Mouse (Mus musculus) ES-E14 (cell line): ENCODE measurements around the gene Cux2. TPM values are rescaled to one million over a fixed set of nuclear protein-coding genes. Genes with fewer than 3 reads are reported as not detected.

Experiments
- DNase-seq: peaks from one replicate; pipeline ENCODE4 v3.0.0-alpha.2; 2013; ENCODE audit warnings: low read depth, low spot score
- H3K27ac ChIP-seq: 2 replicates; pipeline ENCODE4 v1.5.1; 2012; ENCODE audit warnings: low read depth, mild to moderate bottlenecking, low read length, moderate library complexity, mixed read lengths; ENCODE audit not compliant: poor library complexity, insufficient read depth, severe bottlenecking
- H3K36me3 ChIP-seq: 2 replicates; pipeline ENCODE4 v1.6.1; 2012; ENCODE audit warnings: mild to moderate bottlenecking, low read length, moderate library complexity, mixed read lengths; ENCODE audit not compliant: control insufficient read depth, poor library complexity, insufficient read depth, severe bottlenecking
- H3K4me1 ChIP-seq, 2 experiments: fragments of 150-350 bp in 1 of 2; sonication (generic) in 1 of 2; 2 replicates each; pipeline ENCODE4 v1.6.1; 2012; ENCODE audit warnings: low read length in 2 of 2, mild to moderate bottlenecking in 1 of 2, mixed read lengths in 1 of 2; ENCODE audit not compliant: control insufficient read depth in 2 of 2, insufficient read depth in 2 of 2, poor library complexity in 1 of 2
- H3K4me3 ChIP-seq, 2 experiments: fragments of 150-350 bp in 1 of 2; sonication (generic) in 1 of 2; 2 replicates each; pipeline ENCODE4 v1.5.1; 2012; ENCODE audit warnings: low read length in 2 of 2, low read depth in 1 of 2, mild to moderate bottlenecking in 1 of 2, mixed read lengths in 1 of 2; ENCODE audit not compliant: insufficient read depth in 1 of 2, poor library complexity in 1 of 2, severe bottlenecking in 1 of 2
- H3K9ac ChIP-seq: 2 replicates; pipeline ENCODE4 v1.6.1; 2012; ENCODE audit warnings: low read depth, mild to moderate bottlenecking, low read length, mixed read lengths; ENCODE audit not compliant: poor library complexity, insufficient read depth, severe bottlenecking
- H3K9me3 ChIP-seq: fragments of 150-350 bp; sonication (generic); 2 replicates; pipeline ENCODE4 v1.6.1; 2012; ENCODE audit warnings: low read depth, mild to moderate bottlenecking, low read length; ENCODE audit not compliant: control insufficient read depth, insufficient read depth
- CHD2 ChIP-seq: IDR thresholded peaks from 2 replicates; pipeline ENCODE4 v1.6.1; 2014; ENCODE audit warnings: mild to moderate bottlenecking, low read depth, low read length, inconsistent platforms
- HCFC1 ChIP-seq: IDR thresholded peaks from 2 replicates; pipeline ENCODE4 v1.6.1; 2012; ENCODE audit warnings: low read length, inconsistent platforms, borderline replicate concordance; ENCODE audit not compliant: insufficient read depth
- MAFK ChIP-seq: IDR thresholded peaks from 2 replicates; pipeline ENCODE4 v1.6.1; 2014; ENCODE audit warnings: mild to moderate bottlenecking, low read depth, low read length, inconsistent platforms; ENCODE audit not compliant: insufficient read depth
- ZC3H11A ChIP-seq: IDR thresholded peaks from 2 replicates; pipeline ENCODE4 v1.6.1; 2012; ENCODE audit warnings: low read depth, mild to moderate bottlenecking, inconsistent platforms, low read length, borderline replicate concordance
- ZNF384 ChIP-seq: IDR thresholded peaks from 2 replicates; pipeline ENCODE4 v1.6.1; 2012; ENCODE audit warnings: low read depth, low read length, inconsistent platforms
- in situ Hi-C, 2 experiments: fragments of 600-800 bp; cut with MboI; formaldehyde crosslinking; loops; one replicate each; pipeline ENCODE4 v1.15.1; 2025; ENCODE audit warnings: low sequenced_read_pairs in 2 of 2, inconsistent platforms in 1 of 2; ENCODE audit not compliant: unreplicated experiment in 2 of 2
- total RNA-seq: library from RNA; depleted of rRNA; stranded (reverse); fragments of 300-350 nt; gene quantifications from 2 replicates; pipeline ENCODE4 v1.2.3, GENCODE M21; 2012

Gene Cux2
- total RNA-seq, 1 experiment: 1.8 TPM

GRCm38 (mm10) chr5:122070963-122071800, 21.3 kb upstream of the Cux2 start:
- in situ Hi-C loops: no loop called here
- TF ChIP-seq MAFK (no peak), ZC3H11A (no peak), ZNF384 (no peak), CHD2 (no peak), HCFC1 (no peak)
- peaks cover 4 to 19% of the 10 kb centered on the region in 2 experiments; a peak in 3 of 4 replicates for H3K4me1 ChIP-seq
- no peak overlapping the region for H3K4me3 ChIP-seq
- no peaks in the 10 kb centered on the region for H3K36me3 ChIP-seq
- H3K9ac ChIP-seq: peak overlapping the region; percentile 37; the same call in 1 of the 2 replicates
- no peaks in the 10 kb centered on the region for H3K9me3 ChIP-seq
- DNase-seq: no peak
- H3K27ac ChIP-seq: no peak overlapping the region; the same call in 1 of the 2 replicates

- Histone ChIP-seq H3K27ac (no peak overlapping the region), H3K4me1 (peaks cover 4 to 22% of the 10 kb centered on the region in 2 experiments; a peak in 3 of 4 replicates), H3K9ac (peak overlapping the region; percentile 36; the same call in 1 of the 2 replicates), H3K9me3 (no peaks in the 10 kb centered on the region), H3K36me3 (no peaks in the 10 kb centered on the region), H3K4me3 (peak overlapping the region; percentile 31 to 48)
- TF ChIP-seq ZNF384: no peak
- TF ChIP-seq CHD2: no peak
- TF ChIP-seq HCFC1: no peak
- no peak for TF ChIP-seq MAFK
- TF ChIP-seq ZC3H11A: no peak
- no peak for DNase-seq
- in situ Hi-C loops: loop anchor here in 1 of 2 experiments (10.0 kb wide), 1 partner anchor 204 kb away; no protein-coding TSS in a partner anchor
Measured at GRCm38 (mm10) chr5:122068563-122068962, 18.7 kb upstream of the Cux2 start.

GRCm38 (mm10) chr5:122063204-122063933, 13.5 kb upstream of the Cux2 start:
- no peak overlapping the region for H3K9ac ChIP-seq
- no peaks in the 10 kb centered on the region for H3K9me3 ChIP-seq
- H3K27ac ChIP-seq: no peak overlapping the region
- in situ Hi-C loops: loop anchor here in 1 of 2 experiments (10.0 kb wide), 1 partner anchor 199 kb away; no protein-coding TSS in a partner anchor
- no peaks in the 10 kb centered on the region for H3K36me3 ChIP-seq
- peaks cover 8 to 31% of the 10 kb centered on the region in 2 experiments for H3K4me1 ChIP-seq
- no peak overlapping the region for H3K4me3 ChIP-seq
- no peak for DNase-seq
- TF ChIP-seq ZC3H11A (no peak), MAFK (no peak)

- Histone ChIP-seq H3K9ac (no peak overlapping the region), H3K27ac (no peak overlapping the region)
Measured at GRCm38 (mm10) chr5:122062479-122062878, 12.6 kb upstream of the Cux2 start.

More at GRCm38 (mm10) chr5:122062479-122062878, 12.6 kb upstream of the Cux2 start:
- DNase-seq: no peak
- Histone ChIP-seq H3K4me1 (peaks cover 8 to 31% of the 10 kb centered on the region in 2 experiments), H3K9me3 (no peaks in the 10 kb centered on the region), H3K4me3 (0 out of 4 replicates have a peak overlapping the region, but pooled peaks of 1 of the 2 experiments have one; percentile 16), H3K36me3 (no peaks in the 10 kb centered on the region)
- TF ChIP-seq CHD2: no peak
- TF ChIP-seq ZNF384: no peak
- no peak for TF ChIP-seq MAFK
- TF ChIP-seq HCFC1: no peak
- no peak for TF ChIP-seq ZC3H11A
- in situ Hi-C loops: loop anchor here in 1 of 2 experiments (10.0 kb wide), 1 partner anchor 198 kb away; no protein-coding TSS in a partner anchor
